Mouse (Mus musculus): ENCODE measurements around the gene Prkd1. TPM values are rescaled to one million over a fixed set of nuclear protein-coding genes. Genes with fewer than 3 reads are reported as not detected.

The Prkd1 gene
- total RNA-seq, 2 experiments from 2014 or later = 2.3 to 3.9 TPM

GRCm38 (mm10) chr12:50588137-50588761 is 60.6 kb downstream of the Prkd1 start:
- DNase-seq = no peak
- intact Hi-C loops (cut with DNase I; ENCODE audit: low total_unique reads) = no loop called here

GRCm38 (mm10) chr12:50565198-50565597 is 83.7 kb downstream of the Prkd1 start:
- no peak for DNase-seq
- intact Hi-C loops (cut with DNase I; ENCODE audit: low total_unique reads) = no loop called here

- DNase-seq = no peak
Measured at GRCm38 (mm10) chr12:50560536-50560935, 88.4 kb downstream of the Prkd1 start.

DNA sequence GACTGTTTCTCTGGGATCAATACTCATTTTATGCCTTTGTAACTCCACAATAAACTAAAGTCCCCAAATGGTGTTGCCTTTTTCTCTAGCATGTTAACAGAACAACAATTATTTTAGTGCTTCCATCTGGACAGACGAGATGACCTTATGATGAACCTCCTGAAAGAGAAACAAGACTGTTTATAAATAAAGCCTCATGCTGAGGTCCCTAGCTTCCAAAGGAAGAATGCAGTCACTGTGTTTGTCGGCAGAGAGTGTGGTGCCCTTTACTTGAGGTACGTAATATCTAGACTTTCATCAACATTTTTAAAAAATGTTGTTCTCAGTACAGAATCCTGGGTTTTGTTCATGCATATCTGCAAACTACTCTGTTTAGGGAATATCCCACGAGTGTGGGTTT is 90.7 kb downstream of the Prkd1 start:
- no peak for DNase-seq
- intact Hi-C loops (cut with DNase I; ENCODE audit: low total_unique reads) = no loop called here

More at GRCm38 (mm10) chr12:50560536-50560935, 88.4 kb downstream of the Prkd1 start:
- intact Hi-C loops (cut with DNase I; ENCODE audit: low total_unique reads) = no loop called here

GRCm38 (mm10) chr12:50554214-50554613 is 94.7 kb downstream of the Prkd1 start:
- no peak for DNase-seq
- intact Hi-C loops (cut with DNase I; ENCODE audit: low total_unique reads) = no loop called here

DNA sequence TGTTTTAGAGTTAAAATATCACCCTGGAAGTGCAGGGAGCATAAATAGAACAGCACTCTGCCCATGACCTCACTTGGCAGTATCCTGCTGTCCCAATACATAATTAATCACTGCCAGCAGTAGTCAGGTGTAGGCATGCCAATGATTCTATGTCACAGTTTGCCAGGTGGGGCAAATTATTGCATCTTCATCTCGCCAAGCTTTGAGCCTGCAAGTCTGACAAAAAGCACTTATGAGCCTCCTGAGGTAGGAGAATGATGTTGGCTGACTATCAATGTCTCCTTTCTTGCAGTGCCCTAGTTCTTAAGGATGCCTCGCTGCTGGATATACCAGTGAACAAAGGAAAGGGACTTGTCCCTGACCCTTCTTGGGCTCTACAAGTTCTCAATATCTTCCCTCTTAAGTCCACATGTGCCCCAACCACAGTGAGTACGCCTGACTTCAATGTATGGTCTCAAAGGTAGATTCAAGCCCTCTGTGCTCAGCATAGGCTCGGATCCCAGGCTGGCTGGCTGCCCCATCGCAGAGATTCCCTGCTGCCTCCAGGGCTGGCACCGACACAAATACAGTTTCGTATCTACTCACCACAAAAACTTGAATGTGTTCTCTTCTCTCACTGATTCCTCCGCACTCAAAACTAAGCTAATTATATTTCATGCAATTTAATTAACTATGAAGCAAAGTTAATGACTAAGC is 98.9 kb downstream of the Prkd1 start:
- intact Hi-C loops (cut with DNase I; ENCODE audit: low total_unique reads) = no loop called here

GRCm38 (mm10) chr12:50546394-50546793 is 102.5 kb downstream of the Prkd1 start:
- DNase-seq = no peak
- intact Hi-C loops (cut with DNase I; ENCODE audit: low total_unique reads) = no loop called here

More for the DNA sequence above, 98.9 kb downstream of the Prkd1 start:
- DNase-seq = peak; percentile 47

DNA sequence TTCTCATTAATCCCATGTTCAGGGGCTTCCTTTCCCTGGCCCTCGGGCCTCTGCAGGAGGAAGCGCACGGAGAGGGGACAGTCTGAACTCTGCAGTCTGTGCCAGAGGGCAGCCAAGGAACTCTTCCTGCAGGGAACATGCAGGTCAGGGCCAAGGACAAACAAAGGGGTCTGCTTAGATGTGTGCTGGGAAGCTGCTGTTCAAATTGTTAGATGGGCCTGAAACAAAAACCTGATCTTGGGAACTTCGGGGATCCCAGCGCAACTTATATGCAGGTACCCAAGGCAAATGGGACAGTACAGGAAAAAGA is 103.3 kb downstream of the Prkd1 start:
- intact Hi-C loops (cut with DNase I; ENCODE audit: low total_unique reads) = no loop called here
- DNase-seq = no peak

- intact Hi-C loops (cut with DNase I; ENCODE audit: low total_unique reads) = no loop called here
- peak; percentile 6 for DNase-seq
Measured at GRCm38 (mm10) chr12:50544855-50545609, 103.9 kb downstream of the Prkd1 start.

- no peak for DNase-seq
- intact Hi-C loops (cut with DNase I; ENCODE audit: low total_unique reads) = no loop called here
Measured at GRCm38 (mm10) chr12:50540793-50541192, 108.1 kb downstream of the Prkd1 start.

DNA sequence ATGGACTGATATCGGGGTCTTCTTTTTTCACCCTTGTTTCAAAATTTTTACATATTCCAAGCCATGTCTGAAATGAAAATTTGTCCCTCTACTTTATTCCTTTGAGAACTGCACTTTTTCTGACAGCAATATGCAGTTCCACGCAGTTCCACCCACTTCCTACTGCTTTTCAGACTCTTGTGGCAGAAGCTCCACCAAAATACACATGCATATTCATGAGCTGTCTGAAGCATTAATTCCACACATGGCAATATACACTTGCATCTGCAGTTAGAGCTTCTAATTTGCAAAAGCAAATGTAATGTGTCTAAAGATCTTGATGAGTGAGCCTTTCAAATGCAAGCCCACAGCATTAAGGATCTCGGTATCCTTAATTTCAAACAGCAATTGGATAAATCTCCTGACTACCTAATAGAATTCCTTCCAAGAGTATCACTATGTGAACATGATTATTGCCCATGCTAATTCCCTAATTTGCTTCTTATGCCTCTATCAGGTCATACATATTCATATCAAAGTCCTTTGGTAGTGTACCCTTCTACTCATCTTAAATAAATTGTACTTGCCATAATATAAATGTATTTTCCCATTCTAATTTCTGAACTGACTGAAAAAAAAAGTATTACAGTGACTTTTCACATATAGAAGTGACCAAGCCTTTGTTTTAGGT is 110.5 kb downstream of the Prkd1 start:
- intact Hi-C loops (cut with DNase I; ENCODE audit: low total_unique reads) = no loop called here
- no peak for DNase-seq

- no peak for DNase-seq
- intact Hi-C loops (cut with DNase I; ENCODE audit: low total_unique reads) = no loop called here
Measured at GRCm38 (mm10) chr12:50537761-50538160, 111.1 kb downstream of the Prkd1 start.

GRCm38 (mm10) chr12:50537006-50537405 is 111.9 kb downstream of the Prkd1 start:
- intact Hi-C loops (cut with DNase I; ENCODE audit: low total_unique reads) = no loop called here
- DNase-seq = no peak

GRCm38 (mm10) chr12:50528633-50529032 is 120.3 kb downstream of the Prkd1 start:
- intact Hi-C loops (cut with DNase I; ENCODE audit: low total_unique reads) = no loop called here
- DNase-seq = no peak

- no peak for DNase-seq
- intact Hi-C loops (cut with DNase I; ENCODE audit: low total_unique reads) = no loop called here
Measured at GRCm38 (mm10) chr12:50524061-50524460, 124.8 kb downstream of the Prkd1 start.

GRCm38 (mm10) chr12:50514526-50514925 is 134.4 kb downstream of the Prkd1 start:
- intact Hi-C loops (cut with DNase I; ENCODE audit: low total_unique reads) = no loop called here

GRCm38 (mm10) chr12:50511486-50512225 is 137.2 kb downstream of the Prkd1 start:
- intact Hi-C loops (cut with DNase I; ENCODE audit: low total_unique reads) = no loop called here
- DNase-seq = no peak

More at GRCm38 (mm10) chr12:50514526-50514925, 134.4 kb downstream of the Prkd1 start:
- DNase-seq = no peak

DNA sequence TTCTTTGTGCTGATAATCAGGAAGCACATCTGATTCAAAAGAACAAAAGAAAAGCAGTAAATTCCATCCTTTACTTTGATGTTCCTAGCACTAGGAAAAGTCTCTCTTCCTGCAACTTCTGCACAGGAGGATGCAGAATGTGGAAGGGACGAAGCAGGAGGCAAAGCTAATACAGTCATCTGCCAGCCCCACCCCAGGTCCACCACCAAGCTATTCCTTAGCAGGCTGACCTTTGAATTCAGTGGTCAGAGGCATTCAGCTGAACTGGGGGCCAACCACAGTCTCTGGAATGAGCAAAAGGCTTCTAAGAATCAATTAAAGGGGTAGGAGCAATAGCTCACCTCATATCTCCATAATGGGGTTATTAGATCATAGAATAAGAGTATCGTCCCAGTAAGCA is 140.1 kb downstream of the Prkd1 start:
- intact Hi-C loops (cut with DNase I; ENCODE audit: low total_unique reads) = no loop called here
- no peak for DNase-seq

- intact Hi-C loops (cut with DNase I; ENCODE audit: low total_unique reads) = no loop called here
Measured at GRCm38 (mm10) chr12:50499796-50500504, 148.9 kb downstream of the Prkd1 start.

More at GRCm38 (mm10) chr12:50499796-50500504, 148.9 kb downstream of the Prkd1 start:
- DNase-seq = no peak
